Mouse (Mus musculus): ENCODE measurements around the gene Med12l. TPM values are rescaled to one million over a fixed set of nuclear protein-coding genes. Genes with fewer than 3 reads are reported as not detected.

Gene Med12l
- total and polyA plus RNA-seq, 3 experiments = 0.93 to 2.0 (median 1.5) TPM

- no peak overlapping the region for H3K27ac ChIP-seq (ENCODE audit: insufficient read depth, low read depth)
These were observed 252.4 kb downstream of the Med12l start for GRCm38 (mm10) chr3:59257740-59258664.

GRCm38 (mm10) chr3:59260745-59261144 is 255.1 kb downstream of the Med12l start:
- H3K27ac ChIP-seq (ENCODE audit: insufficient read depth, low read depth) = no peak overlapping the region
- peak; percentile 60; the same call in 1 of the 2 replicates for TF ChIP-seq IRF4 (IDR thresholded peaks at IDR 0.05; ENCODE audit: low read depth, low read length)
- TF ChIP-seq TBP (conservative IDR thresholded peaks at IDR 0.05; ENCODE audit: low read depth, low read length) = peak; percentile 53; the same call in 1 of the 2 replicates
- TF ChIP-seq MYC (IDR thresholded peaks at IDR 0.05; ENCODE audit: low read depth, low read length) = 0 out of 2 replicates have a peak, but pooled peaks have one; percentile 30
- TF ChIP-seq USF2 (conservative IDR thresholded peaks at IDR 0.05; ENCODE audit: low read depth, low read length) = no peak
- peak; percentile 59; the same call in 1 of the 2 replicates for TF ChIP-seq MEF2A (IDR thresholded peaks at IDR 0.05; ENCODE audit: borderline replicate concordance, low read depth, low read length)
- no peak for TF ChIP-seq E2F4 (IDR thresholded peaks at IDR 0.05; ENCODE audit: insufficient replicate concordance, low read depth, low read length)
- no peak for TF ChIP-seq POLR2AphosphoS2 (IDR thresholded peaks at IDR 0.05; ENCODE audit: low read depth, low read length)
- TF ChIP-seq MAFK (IDR thresholded peaks at IDR 0.05; ENCODE audit: insufficient replicate concordance, low read length) = no peak
- TF ChIP-seq BHLHE40 (IDR thresholded peaks at IDR 0.05; ENCODE audit: low read depth, low read length) = peak; percentile 72
- TF ChIP-seq ETS1 (conservative IDR thresholded peaks at IDR 0.05; ENCODE audit: low read depth, low read length) = peak; percentile 58
- TF ChIP-seq ELF1 (IDR thresholded peaks at IDR 0.05; ENCODE audit: low read depth, low read length) = 0 out of 2 replicates have a peak, but pooled peaks have one; percentile 20
- peak; percentile 93 for TF ChIP-seq EP300 (IDR thresholded peaks at IDR 0.05; ENCODE audit: low read length)
- peak; percentile 72 for TF ChIP-seq TCF12 (IDR thresholded peaks at IDR 0.05; ENCODE audit: low read depth, low read length)
- H3K4me3 ChIP-seq (replicated peaks in 1 of 3; ENCODE audit: low read depth in 2 of 3, low read length in 2 of 3, poor library complexity in 1 of 3) = no peak overlapping the region
- peaks cover 0 to 4% of the 10 kb centered on the region in 2 experiments for H3K36me3 ChIP-seq (replicated peaks in 1 of 2; ENCODE audit: control insufficient read depth in 1 of 2, insufficient read depth in 1 of 2, low read length in 1 of 2)
- no peaks in the 10 kb centered on the region for H3K27me3 ChIP-seq (replicated peaks)
- peak; percentile 84 for DNase-seq (ENCODE audit: extremely low read depth)
- H3K4me2 ChIP-seq (ENCODE audit: insufficient read depth, low read depth, poor library complexity, severe bottlenecking) = peak overlapping the region; percentile 85
- H3K9ac ChIP-seq (ENCODE audit: insufficient read depth, low read depth) = no peak overlapping the region
- H3K79me2 ChIP-seq (replicated peaks; ENCODE audit: control insufficient read depth, extremely low read depth, insufficient read depth, poor library complexity, severe bottlenecking) = no peaks in the 10 kb centered on the region
- peaks cover 17 to 67% of the 10 kb centered on the region in 2 experiments for H3K4me1 ChIP-seq (ENCODE audit: control insufficient read depth in 1 of 2, insufficient read depth in 2 of 2)
- no peaks in the 10 kb centered on the region for H3K9me3 ChIP-seq (replicated peaks; ENCODE audit: low read length)
- dilution Hi-C loops (cut with MboI; ENCODE audit: extremely low pct_ligation_motif_present, extremely low pct_unique_long_range_greater_than_20kb, low sequenced_read_pairs) (no loop called here), in situ Hi-C loops (cut with MboI; ENCODE audit: low pct_ligation_motif_present, low pct_unique_long_range_greater_than_20kb, low sequenced_read_pairs) (no loop called here)

More at GRCm38 (mm10) chr3:59257740-59258664, 252.4 kb downstream of the Med12l start:
- Histone ChIP-seq H3K4me3 (replicated peaks in 1 of 3; ENCODE audit: low read depth in 2 of 3, low read length in 2 of 3, poor library complexity in 1 of 3) (no peak overlapping the region), H3K9me3 (replicated peaks; ENCODE audit: low read length) (no peaks in the 10 kb centered on the region), H3K4me2 (ENCODE audit: insufficient read depth, low read depth, poor library complexity, severe bottlenecking) (peak overlapping the region; percentile 65), H3K36me3 (replicated peaks in 1 of 2; ENCODE audit: control insufficient read depth in 1 of 2, insufficient read depth in 1 of 2, low read length in 1 of 2) (peaks cover 0 to 2% of the 10 kb centered on the region in 2 experiments), H3K27me3 (replicated peaks) (no peaks in the 10 kb centered on the region), H3K9ac (ENCODE audit: insufficient read depth, low read depth) (no peak overlapping the region), H3K4me1 (ENCODE audit: control insufficient read depth in 1 of 2, insufficient read depth in 2 of 2) (peaks cover 11 to 56% of the 10 kb centered on the region in 2 experiments), H3K79me2 (replicated peaks; ENCODE audit: control insufficient read depth, extremely low read depth, insufficient read depth, poor library complexity, severe bottlenecking) (no peaks in the 10 kb centered on the region)
- dilution Hi-C loops (cut with MboI; ENCODE audit: extremely low pct_ligation_motif_present, extremely low pct_unique_long_range_greater_than_20kb, low sequenced_read_pairs) (no loop called here), in situ Hi-C loops (cut with MboI; ENCODE audit: low pct_ligation_motif_present, low pct_unique_long_range_greater_than_20kb, low sequenced_read_pairs) (no loop called here)
- TF ChIP-seq IRF4 (IDR thresholded peaks at IDR 0.05; ENCODE audit: low read depth, low read length) = no peak
- TF ChIP-seq TBP (conservative IDR thresholded peaks at IDR 0.05; ENCODE audit: low read depth, low read length) = no peak
- TF ChIP-seq TCF12 (IDR thresholded peaks at IDR 0.05; ENCODE audit: low read depth, low read length) = peak; percentile 54; the same call in 1 of the 2 replicates
- TF ChIP-seq CHD2 (IDR thresholded peaks at IDR 0.05; ENCODE audit: low read length) = no peak
- TF ChIP-seq MAZ (IDR thresholded peaks at IDR 0.05; ENCODE audit: low read depth, low read length) = 0 out of 2 replicates have a peak, but pooled peaks have one; percentile 18
- no peak for TF ChIP-seq MXI1 (IDR thresholded peaks at IDR 0.05; ENCODE audit: low read depth, low read length)
- TF ChIP-seq UBTF (IDR thresholded peaks at IDR 0.05; ENCODE audit: low read depth, low read length) = no peak
- no peak for TF ChIP-seq MAX (IDR thresholded peaks at IDR 0.05; ENCODE audit: low read length)
- TF ChIP-seq JUND (conservative IDR thresholded peaks at IDR 0.05; ENCODE audit: low read depth, low read length) = no peak
- no peak for TF ChIP-seq ZNF384 (IDR thresholded peaks at IDR 0.05; ENCODE audit: low read depth, low read length)
- no peak for TF ChIP-seq HCFC1 (IDR thresholded peaks at IDR 0.05; ENCODE audit: low read depth, low read length)
- 0 out of 2 replicates have a peak, but pooled peaks have one; percentile 80 for TF ChIP-seq CHD1 (IDR thresholded peaks at IDR 0.05; ENCODE audit: low read depth, low read length)
- TF ChIP-seq RCOR1 (conservative IDR thresholded peaks at IDR 0.05; ENCODE audit: low read depth, low read length) = no peak
- TF ChIP-seq KAT2A (IDR thresholded peaks at IDR 0.05; ENCODE audit: insufficient replicate concordance, low read length) = no peak
- TF ChIP-seq GABPA (IDR thresholded peaks at IDR 0.05; ENCODE audit: insufficient replicate concordance, low read depth, low read length) = no peak
- TF ChIP-seq NELFE (IDR thresholded peaks at IDR 0.05; ENCODE audit: low read depth, low read length) = no peak
- TF ChIP-seq EP300 (IDR thresholded peaks at IDR 0.05; ENCODE audit: low read length) = peak; percentile 20; the same call in 1 of the 2 replicates
- peak; percentile 52 for DNase-seq (ENCODE audit: extremely low read depth)
